Mouse (Mus musculus) spleen, adult 2 months (tissue): ENCODE measurements around the gene Xylt1. TPM values are rescaled to one million over a fixed set of nuclear protein-coding genes. Genes with fewer than 3 reads are reported as not detected.

ENCODE experiments used
- DNase-seq, 2 experiments: peaks; one replicate each; pipeline versions ENCODE4 v3.0.0 to v3.0.0-alpha.2; 2012 to 2021; ENCODE audit warnings: low spot score in 2 of 2, low read depth in 1 of 2
- H3K27ac ChIP-seq: fragments of 200-500 bp; 2 replicates; pipeline ENCODE4 v1.5.1; 2012; ENCODE audit warnings: low read length, inconsistent platforms; ENCODE audit not compliant: insufficient read depth
- H3K27me3 ChIP-seq: fragments of 200-500 bp; 2 replicates; pipeline ENCODE4 v1.6.1; 2012; ENCODE audit warnings: mild to moderate bottlenecking, moderate library complexity, low read length, inconsistent platforms; ENCODE audit not compliant: control insufficient read depth, insufficient read depth
- H3K36me3 ChIP-seq: fragments of 200-500 bp; 2 replicates; pipeline ENCODE4 v1.6.1; 2012; ENCODE audit warnings: mild to moderate bottlenecking, low read length, inconsistent platforms; ENCODE audit not compliant: control insufficient read depth, insufficient read depth
- H3K4me1 ChIP-seq: fragments of 200-500 bp; 2 replicates; pipeline ENCODE4 v1.6.1; 2011; ENCODE audit warnings: inconsistent platforms; ENCODE audit not compliant: control insufficient read depth, insufficient read depth, insufficient read length
- H3K4me3 ChIP-seq: fragments of 200-500 bp; 2 replicates; pipeline ENCODE4 v1.5.1; 2011; ENCODE audit warnings: mild to moderate bottlenecking, inconsistent platforms; ENCODE audit not compliant: insufficient read depth, insufficient read length; ENCODE audit errors: extremely low read depth
- CTCF ChIP-seq: fragments of 200-500 bp; IDR thresholded peaks from 2 replicates; pipeline ENCODE4 v1.5.1; 2011; ENCODE audit warnings: mild to moderate bottlenecking, inconsistent platforms; ENCODE audit not compliant: insufficient read depth, insufficient read length, insufficient replicate concordance; ENCODE audit errors: extremely low read depth
- POLR2A ChIP-seq: fragments of 200-500 bp; IDR thresholded peaks from 2 replicates; pipeline ENCODE4 v1.6.1; 2011; ENCODE audit warnings: low read depth, low read length, inconsistent platforms
- WGBS: fragments of 180-500 bp; shearing (Covaris S2); methylation state at CpG from one replicate; pipeline ENCODE4 v1.1.7; 2018; 5-methylcytosine and 5-hydroxymethylcytosine counted together
- polyA plus RNA-seq: library from polyadenylated mRNA; depleted of rRNA; stranded (reverse); fragments of >200 nt; gene quantifications from 2 replicates; pipeline ENCODE4 v1.2.3, GENCODE M21; 2012

Xylt1 gene
- polyA plus RNA-seq, 1 experiment, result 7.8 TPM

DNA sequence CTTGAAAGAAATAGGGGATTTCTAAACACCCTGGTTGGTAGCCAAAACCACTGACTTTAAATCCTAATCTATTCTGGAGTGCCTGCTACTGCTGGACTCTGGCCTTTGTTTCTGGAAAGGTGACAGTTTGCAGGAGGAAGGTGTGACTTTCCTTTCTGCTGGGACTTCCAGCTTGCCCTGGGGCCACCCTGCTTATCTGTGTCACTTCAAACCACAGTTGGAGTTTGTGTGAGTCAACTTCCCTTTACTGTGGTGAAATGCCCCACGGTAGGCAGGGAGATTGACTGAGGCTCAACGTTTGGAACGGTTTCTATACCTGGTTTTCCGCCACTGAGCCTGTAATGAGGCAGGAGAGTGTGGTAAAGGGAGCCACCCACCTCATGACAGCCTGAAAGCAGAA, 13.2 kb downstream of the Xylt1 start:
- Histone ChIP-seq H3K4me3 (no peak overlapping the region), H3K27me3 (no peaks in the 10 kb centered on the region), H3K4me1 (peaks cover 8% of the 10 kb centered on the region; the same call in 1 of the 2 replicates), H3K27ac (peak overlapping the region; percentile 31; the same call in 1 of the 2 replicates), H3K36me3 (0 out of 2 replicates have a peak, but pooled peaks cover 2% of the 10 kb centered on the region)
- 12% methylated on average over 4 of the region's 4 CpGs for WGBS
- TF ChIP-seq CTCF (no peak), POLR2A (no peak)
- peak in 1 of 2 experiments; percentile 30 for DNase-seq

GRCm38 (mm10) chr7:117394380-117394779, 13.6 kb downstream of the Xylt1 start:
- 58% methylated on average over 6 of the region's 6 CpGs for WGBS
- Histone ChIP-seq H3K4me3 (no peak overlapping the region), H3K27ac (peak overlapping the region; percentile 31; the same call in 1 of the 2 replicates), H3K4me1 (peaks cover 8% of the 10 kb centered on the region; the same call in 1 of the 2 replicates), H3K36me3 (0 out of 2 replicates have a peak, but pooled peaks cover 2% of the 10 kb centered on the region), H3K27me3 (no peaks in the 10 kb centered on the region)
- TF ChIP-seq CTCF (no peak), POLR2A (no peak)
- DNase-seq, result no peak

GRCm38 (mm10) chr7:117395511-117395910, 14.7 kb downstream of the Xylt1 start:
- 0 out of 2 replicates have a peak, but pooled peaks cover 2% of the 10 kb centered on the region for H3K36me3 ChIP-seq
- peaks cover 8% of the 10 kb centered on the region; the same call in 1 of the 2 replicates for H3K4me1 ChIP-seq
- TF ChIP-seq CTCF, result no peak
- no peak for TF ChIP-seq POLR2A
- H3K4me3 ChIP-seq, result no peak overlapping the region
- DNase-seq, result no peak
- 90% methylated on average over 6 of the region's 6 CpGs for whole genome bisulfite sequencing
- no peaks in the 10 kb centered on the region for H3K27me3 ChIP-seq
- H3K27ac ChIP-seq, result no peak overlapping the region

DNA sequence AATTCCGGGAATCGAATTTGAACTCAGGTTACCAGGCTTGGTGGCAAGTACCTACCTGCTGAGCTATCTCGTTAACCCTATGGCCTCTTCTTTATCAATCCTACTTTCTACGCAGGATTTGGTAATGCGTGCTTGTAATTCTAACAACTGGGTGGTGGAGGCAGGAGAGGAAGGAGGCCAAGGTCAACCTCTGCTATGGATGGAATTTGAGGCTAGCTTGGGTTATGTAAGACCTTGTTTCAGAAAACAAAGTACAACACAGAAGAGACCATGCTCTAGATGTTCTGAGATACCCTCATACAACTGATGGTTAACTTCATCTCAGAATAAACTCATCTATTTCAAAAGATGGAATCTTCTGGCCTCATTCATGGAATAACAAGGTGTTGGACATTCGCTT, 17.1 kb downstream of the Xylt1 start:
- Histone ChIP-seq H3K4me1 (peaks cover 8% of the 10 kb centered on the region; the same call in 1 of the 2 replicates), H3K27me3 (no peaks in the 10 kb centered on the region), H3K36me3 (0 out of 2 replicates have a peak, but pooled peaks cover under 1% of the 10 kb centered on the region), H3K4me3 (no peak overlapping the region), H3K27ac (no peak overlapping the region)
- DNase-seq, result no peak
- 96% methylated on average over 6 of the region's 6 CpGs for WGBS
- TF ChIP-seq CTCF, result no peak
- TF ChIP-seq POLR2A, result no peak

- TF ChIP-seq CTCF, result no peak
- TF ChIP-seq POLR2A, result no peak
- DNase-seq, result no peak
- 90% methylated on average over 5 of the region's 5 CpGs for WGBS
These were observed 19.2 kb downstream of the Xylt1 start for GRCm38 (mm10) chr7:117399971-117400370.

DNA sequence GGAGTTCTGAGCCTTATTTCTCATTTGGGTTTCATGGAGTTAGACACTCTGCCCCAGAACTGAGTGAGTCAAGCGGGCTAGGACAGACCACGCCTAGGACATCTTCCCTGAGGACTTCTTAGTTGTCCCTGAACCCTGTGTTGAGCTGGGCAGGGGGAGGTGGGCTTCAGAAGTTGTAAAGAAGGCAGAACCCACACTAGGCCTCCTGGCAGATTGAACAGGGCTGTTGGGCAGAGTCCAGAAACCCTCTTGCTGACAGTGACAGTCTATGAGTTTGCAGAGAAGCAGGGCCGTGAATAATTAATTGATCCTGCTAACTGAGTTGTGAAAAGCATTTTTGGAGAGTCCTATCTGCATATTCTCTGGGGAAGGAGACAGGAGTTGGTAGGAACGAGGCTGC, 20.8 kb downstream of the Xylt1 start:
- H3K4me3 ChIP-seq, result no peak overlapping the region
- no peak for DNase-seq
- TF ChIP-seq POLR2A, result no peak
- TF ChIP-seq CTCF, result no peak
- WGBS, result 91% methylated on average over 4 of the region's 4 CpGs
- peaks cover 9% of the 10 kb centered on the region; the same call in 1 of the 2 replicates for H3K4me1 ChIP-seq
- H3K27ac ChIP-seq, result no peak overlapping the region
- H3K36me3 ChIP-seq, result no peaks in the 10 kb centered on the region
- no peaks in the 10 kb centered on the region for H3K27me3 ChIP-seq

More at GRCm38 (mm10) chr7:117399971-117400370, 19.2 kb downstream of the Xylt1 start:
- Histone ChIP-seq H3K4me3 (no peak overlapping the region), H3K36me3 (no peaks in the 10 kb centered on the region), H3K4me1 (no peaks in the 10 kb centered on the region), H3K27me3 (no peaks in the 10 kb centered on the region), H3K27ac (no peak overlapping the region)

GRCm38 (mm10) chr7:117406336-117406735, 25.6 kb downstream of the Xylt1 start:
- TF ChIP-seq POLR2A (no peak), CTCF (no peak)
- 31% methylated on average over 3 of the region's 3 CpGs for WGBS
- no peak overlapping the region for H3K4me3 ChIP-seq
- H3K4me1 ChIP-seq, result peaks cover 9% of the 10 kb centered on the region; the same call in 1 of the 2 replicates
- DNase-seq, result no peak
- H3K27ac ChIP-seq, result no peak overlapping the region
- no peaks in the 10 kb centered on the region for H3K36me3 ChIP-seq
- H3K27me3 ChIP-seq, result no peaks in the 10 kb centered on the region
